Mouse (Mus musculus): Measurements from ENCODE around the gene Nlgn1. TPM values are rescaled to one million over a fixed set of nuclear protein-coding genes. Genes with fewer than 3 reads are reported as not detected.

Gene Nlgn1
- polyA plus RNA-seq, 1 experiment from 2014 or later, result 2.8 TPM

- Histone ChIP-seq H3K27ac (ENCODE audit: low read length) (no peak overlapping the region), H3K36me3 (ENCODE audit: control insufficient read depth, insufficient read depth, low read length) (no peaks in the 10 kb centered on the region), H3K27me3 (ENCODE audit: control insufficient read depth, insufficient read depth, low read length) (no peaks in the 10 kb centered on the region), H3K9me3 (ENCODE audit: control insufficient read depth, low read depth, low read length) (no peaks in the 10 kb centered on the region), H3K4me1 (ENCODE audit: control insufficient read depth, insufficient read depth, low read length) (no peaks in the 10 kb centered on the region), H3K9ac (replicated peaks; ENCODE audit: low read depth, low read length) (no peak overlapping the region), H3K4me3 (ENCODE audit: low read depth, low read length) (no peak overlapping the region), H3K4me2 (replicated peaks; ENCODE audit: low read depth, low read length) (no peak overlapping the region)
- ATAC-seq (ENCODE audit: insufficient number of reproducible peaks, insufficient read depth, low FRiP score, low read depth), result no peak
- WGBS, result 78% methylated on average over 3 of the region's 3 CpGs
Measured at GRCm38 (mm10) chr3:25443657-25444056, 888.6 kb downstream of the Nlgn1 start.

- Histone ChIP-seq H3K9ac (replicated peaks; ENCODE audit: low read depth, low read length) (no peak overlapping the region), H3K36me3 (ENCODE audit: control insufficient read depth, insufficient read depth, low read length) (no peaks in the 10 kb centered on the region), H3K4me3 (ENCODE audit: low read depth, low read length) (no peak overlapping the region), H3K9me3 (ENCODE audit: control insufficient read depth, low read depth, low read length) (no peaks in the 10 kb centered on the region), H3K4me2 (replicated peaks; ENCODE audit: low read depth, low read length) (no peak overlapping the region), H3K4me1 (ENCODE audit: control insufficient read depth, insufficient read depth, low read length) (no peaks in the 10 kb centered on the region), H3K27ac (ENCODE audit: low read length) (no peak overlapping the region), H3K27me3 (ENCODE audit: control insufficient read depth, insufficient read depth, low read length) (no peaks in the 10 kb centered on the region)
- ATAC-seq (ENCODE audit: insufficient number of reproducible peaks, insufficient read depth, low FRiP score, low read depth), result no peak
- 91% methylated on average over 1 of the region's 1 CpGs for WGBS
Measured at GRCm38 (mm10) chr3:25442617-25443016, 889.6 kb downstream of the Nlgn1 start.

- no peak overlapping the region for H3K4me2 ChIP-seq (replicated peaks; ENCODE audit: low read depth, low read length)
- H3K36me3 ChIP-seq (ENCODE audit: control insufficient read depth, insufficient read depth, low read length), result no peaks in the 10 kb centered on the region
- H3K27ac ChIP-seq (ENCODE audit: low read length), result no peak overlapping the region
- H3K9me3 ChIP-seq (ENCODE audit: control insufficient read depth, low read depth, low read length), result no peaks in the 10 kb centered on the region
- no peak for ATAC-seq (ENCODE audit: insufficient number of reproducible peaks, insufficient read depth, low FRiP score, low read depth)
- H3K9ac ChIP-seq (replicated peaks; ENCODE audit: low read depth, low read length), result no peak overlapping the region
- H3K27me3 ChIP-seq (ENCODE audit: control insufficient read depth, insufficient read depth, low read length), result no peaks in the 10 kb centered on the region
- no peak overlapping the region for H3K4me3 ChIP-seq (ENCODE audit: low read depth, low read length)
- no peaks in the 10 kb centered on the region for H3K4me1 ChIP-seq (ENCODE audit: control insufficient read depth, insufficient read depth, low read length)
Measured at GRCm38 (mm10) chr3:25426931-25427330, 905.3 kb downstream of the Nlgn1 start.

GRCm38 (mm10) chr3:25412003-25412402 lies 920.3 kb downstream of the Nlgn1 start:
- no peak overlapping the region for H3K9ac ChIP-seq (replicated peaks; ENCODE audit: low read depth, low read length)
- 75% methylated on average over 4 of the region's 4 CpGs for WGBS
- no peaks in the 10 kb centered on the region for H3K27me3 ChIP-seq (ENCODE audit: control insufficient read depth, insufficient read depth, low read length)
- no peaks in the 10 kb centered on the region for H3K4me1 ChIP-seq (ENCODE audit: control insufficient read depth, insufficient read depth, low read length)
- ATAC-seq (ENCODE audit: insufficient number of reproducible peaks, insufficient read depth, low FRiP score, low read depth), result no peak
- H3K4me3 ChIP-seq (ENCODE audit: low read depth, low read length), result no peak overlapping the region
- H3K4me2 ChIP-seq (replicated peaks; ENCODE audit: low read depth, low read length), result no peak overlapping the region
- H3K36me3 ChIP-seq (ENCODE audit: control insufficient read depth, insufficient read depth, low read length), result no peaks in the 10 kb centered on the region
- H3K27ac ChIP-seq (ENCODE audit: low read length), result no peak overlapping the region
- no peaks in the 10 kb centered on the region for H3K9me3 ChIP-seq (ENCODE audit: control insufficient read depth, low read depth, low read length)

Measured in stomach, embryonic 14.5 days (tissue).